Mouse (Mus musculus): ENCODE results near the gene Olfr101. TPM values are rescaled to one million over a fixed set of nuclear protein-coding genes. Genes with fewer than 3 reads are reported as not detected.

Gene Olfr101
- not detected in 2 replicates for polyA plus RNA-seq (2012; rRNA removed)

DNA sequence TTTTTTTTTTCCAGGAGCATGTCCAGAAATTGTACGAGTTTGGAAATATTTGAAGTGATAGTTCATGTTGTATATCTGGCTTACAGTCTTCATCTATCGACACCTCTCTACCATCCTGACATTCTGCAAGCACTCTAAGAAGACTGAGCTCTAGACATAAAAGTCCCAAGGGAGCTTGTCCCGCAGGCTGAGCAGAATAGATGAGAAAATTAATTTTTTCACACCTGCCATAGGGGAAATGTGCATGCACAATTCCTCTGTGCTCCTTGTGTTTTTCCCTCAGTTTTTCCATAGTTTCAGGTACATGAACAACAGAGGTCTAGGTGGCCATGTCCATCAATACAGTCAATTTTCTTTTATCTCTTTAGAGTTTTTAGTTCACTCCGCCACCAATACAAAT is at the start of gene Olfr101:
Gene Olfr101, minus strand, starts transcription at position 101 of the 400 bp plus-strand sequence.
- H3K4me1 ChIP-seq (ENCODE audit: control insufficient read depth, insufficient read depth, insufficient read length), result no peaks in the 10 kb centered on the region
- no peaks in the 10 kb centered on the region for H3K27me3 ChIP-seq (ENCODE audit: control insufficient read depth, insufficient read depth, low read length)
- WGBS, result 81% methylated on average over 4 of the region's 4 CpGs
- no peak within 1 kb of the TSS for H3K4me3 ChIP-seq (ENCODE audit: extremely low read depth, insufficient read depth, insufficient read length)
- H3K27ac ChIP-seq (ENCODE audit: insufficient read depth, low read length), result no peak within 1 kb of the TSS
- no peak for TF ChIP-seq CTCF (IDR thresholded peaks at IDR 0.05; ENCODE audit: extremely low read depth, insufficient read depth, insufficient read length, insufficient replicate concordance)
- no peak for TF ChIP-seq POLR2A (IDR thresholded peaks at IDR 0.05; ENCODE audit: low read depth, low read length)
- DNase-seq (ENCODE audit: low read depth in 1 of 2, low spot score in 2 of 2), result no peak
- no peaks in the 10 kb centered on the region for H3K36me3 ChIP-seq (ENCODE audit: control insufficient read depth, insufficient read depth, low read length)

DNA sequence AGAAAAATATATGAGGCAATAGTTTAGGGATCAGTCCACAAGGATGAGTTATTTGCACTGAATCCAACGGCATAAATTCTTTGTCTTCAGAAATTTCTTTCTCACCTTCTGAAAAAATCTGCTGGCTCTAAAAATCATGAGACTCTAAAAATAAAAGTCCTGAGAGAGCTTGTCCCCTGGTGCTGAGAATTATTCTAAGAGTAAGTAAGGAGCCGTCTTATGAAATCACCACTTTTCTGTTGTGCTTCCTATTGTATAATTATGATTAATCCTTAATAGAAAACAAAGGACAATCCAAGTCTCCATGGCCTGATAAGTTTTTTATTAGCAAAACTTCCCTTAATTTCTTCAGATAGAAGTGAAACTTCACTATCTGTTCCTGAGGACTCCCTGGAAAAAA is 35.5 kb upstream of the Olfr101 start, which contains the start of gene Olfr103:
Gene Olfr103, minus strand, starts transcription at position 101 of the 400 bp plus-strand sequence.
- Histone ChIP-seq H3K27me3 (ENCODE audit: control insufficient read depth, insufficient read depth, low read length) (no peaks in the 10 kb centered on the region), H3K27ac (ENCODE audit: insufficient read depth, low read length) (no peak within 1 kb of the TSS), H3K4me1 (ENCODE audit: control insufficient read depth, insufficient read depth, insufficient read length) (no peaks in the 10 kb centered on the region), H3K4me3 (ENCODE audit: extremely low read depth, insufficient read depth, insufficient read length) (no peak within 1 kb of the TSS), H3K36me3 (ENCODE audit: control insufficient read depth, insufficient read depth, low read length) (no peaks in the 10 kb centered on the region)
- no peak for DNase-seq (ENCODE audit: low read depth in 1 of 2, low spot score in 2 of 2)
- 88% methylated on average over 2 of the region's 2 CpGs for WGBS
- TF ChIP-seq POLR2A (IDR thresholded peaks at IDR 0.05; ENCODE audit: low read depth, low read length), result no peak
- no peak for TF ChIP-seq CTCF (IDR thresholded peaks at IDR 0.05; ENCODE audit: extremely low read depth, insufficient read depth, insufficient read length, insufficient replicate concordance)

DNA sequence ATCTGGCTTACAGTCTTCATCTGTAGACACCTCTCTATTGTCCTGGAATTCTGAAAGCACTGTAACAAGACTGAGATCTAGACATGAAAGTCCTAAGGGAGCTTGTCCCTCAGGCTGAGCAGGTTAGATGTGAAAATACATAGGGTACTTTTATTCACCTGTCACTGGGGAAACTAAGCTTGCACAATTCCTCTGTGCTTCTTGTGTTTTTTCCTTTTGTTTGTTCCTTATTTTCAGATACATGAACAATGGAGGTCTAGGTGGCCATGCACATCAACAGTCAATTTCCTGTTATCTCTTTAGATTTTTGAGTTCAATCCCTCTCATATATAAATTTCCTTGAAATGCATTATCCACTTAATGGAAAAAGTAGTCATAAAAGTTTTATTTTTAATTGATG is 12.8 kb upstream of the Olfr101 start, which contains the start of gene Olfr102:
Gene Olfr102, minus strand, starts transcription at position 101 of the 400 bp plus-strand sequence.
- Histone ChIP-seq H3K4me1 (ENCODE audit: control insufficient read depth, insufficient read depth, insufficient read length) (no peaks in the 10 kb centered on the region), H3K27me3 (ENCODE audit: control insufficient read depth, insufficient read depth, low read length) (no peaks in the 10 kb centered on the region), H3K36me3 (ENCODE audit: control insufficient read depth, insufficient read depth, low read length) (no peaks in the 10 kb centered on the region), H3K4me3 (ENCODE audit: extremely low read depth, insufficient read depth, insufficient read length) (no peak within 1 kb of the TSS), H3K27ac (ENCODE audit: insufficient read depth, low read length) (no peak within 1 kb of the TSS)
- no peak for DNase-seq (ENCODE audit: low read depth in 1 of 2, low spot score in 2 of 2)
- TF ChIP-seq POLR2A (IDR thresholded peaks at IDR 0.05; ENCODE audit: low read depth, low read length) (no peak), CTCF (IDR thresholded peaks at IDR 0.05; ENCODE audit: extremely low read depth, insufficient read depth, insufficient read length, insufficient replicate concordance) (no peak)

DNA sequence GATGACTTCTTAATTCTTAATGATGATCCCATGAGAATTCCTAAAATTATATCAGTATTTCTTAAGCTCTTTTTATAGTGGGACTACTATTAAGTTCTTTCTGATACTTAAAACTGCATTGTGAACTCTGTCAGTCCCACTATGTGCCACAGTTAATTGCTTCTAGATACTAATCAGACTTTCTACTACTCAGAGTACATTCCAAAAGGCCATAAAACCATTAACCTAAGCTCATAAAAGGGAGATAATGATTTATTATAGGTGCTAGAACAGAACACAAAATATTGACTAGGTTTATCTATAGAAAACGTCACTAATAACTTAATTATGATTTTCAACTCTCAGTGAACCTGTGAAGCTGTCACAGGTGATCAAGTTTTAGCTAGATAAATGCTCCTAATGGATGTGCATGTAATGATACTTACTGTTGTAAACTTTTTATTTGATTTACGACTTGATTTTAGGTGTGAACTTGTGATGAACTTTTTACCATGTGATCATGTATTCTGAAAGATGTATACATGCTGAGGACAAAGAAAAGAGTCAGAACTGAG is 6.1 kb upstream of the Olfr101 start:
- H3K4me1 ChIP-seq (ENCODE audit: control insufficient read depth, insufficient read depth, insufficient read length), result no peaks in the 10 kb centered on the region
- no peaks in the 10 kb centered on the region for H3K36me3 ChIP-seq (ENCODE audit: control insufficient read depth, insufficient read depth, low read length)
- 54% methylated on average over 2 of the region's 2 CpGs for WGBS
- DNase-seq (ENCODE audit: low read depth in 1 of 2, low spot score in 2 of 2), result no peak
- no peak overlapping the region for H3K4me3 ChIP-seq (ENCODE audit: extremely low read depth, insufficient read depth, insufficient read length)
- H3K27ac ChIP-seq (ENCODE audit: insufficient read depth, low read length), result no peak overlapping the region
- no peaks in the 10 kb centered on the region for H3K27me3 ChIP-seq (ENCODE audit: control insufficient read depth, insufficient read depth, low read length)
- TF ChIP-seq POLR2A (IDR thresholded peaks at IDR 0.05; ENCODE audit: low read depth, low read length), result no peak
- no peak for TF ChIP-seq CTCF (IDR thresholded peaks at IDR 0.05; ENCODE audit: extremely low read depth, insufficient read depth, insufficient read length, insufficient replicate concordance)

DNA sequence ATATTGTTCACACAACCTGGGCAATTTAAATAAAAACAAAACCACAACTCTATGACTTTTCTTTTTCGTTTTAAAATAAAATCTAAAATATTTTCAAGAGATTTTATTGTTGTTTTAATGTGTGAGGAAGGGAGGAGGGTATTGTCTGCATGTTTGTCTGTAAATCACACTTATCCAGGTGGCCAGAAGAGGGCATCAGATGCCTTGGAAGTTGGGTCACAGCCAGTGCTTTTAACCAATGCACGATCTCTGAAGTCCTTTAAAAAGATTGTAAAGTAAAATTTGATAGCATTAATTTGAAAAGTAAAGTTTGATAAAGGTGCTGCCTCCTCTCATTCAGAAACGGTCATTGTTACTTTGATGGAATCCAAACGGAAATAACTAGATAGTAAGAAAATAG is 4.4 kb upstream of the Olfr101 start:
- H3K27me3 ChIP-seq (ENCODE audit: control insufficient read depth, insufficient read depth, low read length), result no peaks in the 10 kb centered on the region
- no peak for DNase-seq (ENCODE audit: low read depth in 1 of 2, low spot score in 2 of 2)
- no peak overlapping the region for H3K27ac ChIP-seq (ENCODE audit: insufficient read depth, low read length)
- TF ChIP-seq POLR2A (IDR thresholded peaks at IDR 0.05; ENCODE audit: low read depth, low read length), result no peak
- H3K36me3 ChIP-seq (ENCODE audit: control insufficient read depth, insufficient read depth, low read length), result no peaks in the 10 kb centered on the region
- no peak overlapping the region for H3K4me3 ChIP-seq (ENCODE audit: extremely low read depth, insufficient read depth, insufficient read length)
- 46% methylated on average over 4 of the region's 4 CpGs for WGBS
- no peaks in the 10 kb centered on the region for H3K4me1 ChIP-seq (ENCODE audit: control insufficient read depth, insufficient read depth, insufficient read length)

DNA sequence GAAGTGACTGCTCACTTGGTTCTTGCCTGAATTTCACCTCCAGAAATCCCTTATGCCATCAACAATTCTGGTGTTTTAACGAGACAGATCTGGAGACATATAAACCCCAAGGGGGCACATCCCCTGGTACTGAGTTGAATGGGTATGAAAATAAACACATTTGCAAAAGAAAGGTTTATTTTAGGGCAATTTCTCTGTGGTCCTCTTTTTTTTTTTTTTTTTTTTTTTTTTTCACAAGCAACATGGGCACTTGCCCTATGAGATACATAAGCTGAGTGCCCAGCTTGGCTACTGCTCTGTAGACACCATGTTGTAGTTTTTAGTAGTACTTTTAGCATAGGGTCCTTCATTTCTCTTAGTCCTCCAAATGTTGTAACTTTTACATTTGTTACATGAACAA is 20.8 kb downstream of the Olfr101 start, which contains the start of gene Olfr99:
Gene Olfr99, minus strand, starts transcription at position 101 of the 400 bp plus-strand sequence.
- Histone ChIP-seq H3K27ac (ENCODE audit: insufficient read depth, low read length) (no peak within 1 kb of the TSS), H3K4me3 (ENCODE audit: extremely low read depth, insufficient read depth, insufficient read length) (no peak within 1 kb of the TSS), H3K4me1 (ENCODE audit: control insufficient read depth, insufficient read depth, insufficient read length) (no peaks in the 10 kb centered on the region), H3K36me3 (ENCODE audit: control insufficient read depth, insufficient read depth, low read length) (no peaks in the 10 kb centered on the region), H3K27me3 (ENCODE audit: control insufficient read depth, insufficient read depth, low read length) (no peaks in the 10 kb centered on the region)
- TF ChIP-seq POLR2A (IDR thresholded peaks at IDR 0.05; ENCODE audit: low read depth, low read length) (no peak), CTCF (IDR thresholded peaks at IDR 0.05; ENCODE audit: extremely low read depth, insufficient read depth, insufficient read length, insufficient replicate concordance) (no peak)
- 89% methylated on average over 1 of the region's 1 CpGs for WGBS
- DNase-seq (ENCODE audit: low read depth in 1 of 2, low spot score in 2 of 2), result no peak

DNA sequence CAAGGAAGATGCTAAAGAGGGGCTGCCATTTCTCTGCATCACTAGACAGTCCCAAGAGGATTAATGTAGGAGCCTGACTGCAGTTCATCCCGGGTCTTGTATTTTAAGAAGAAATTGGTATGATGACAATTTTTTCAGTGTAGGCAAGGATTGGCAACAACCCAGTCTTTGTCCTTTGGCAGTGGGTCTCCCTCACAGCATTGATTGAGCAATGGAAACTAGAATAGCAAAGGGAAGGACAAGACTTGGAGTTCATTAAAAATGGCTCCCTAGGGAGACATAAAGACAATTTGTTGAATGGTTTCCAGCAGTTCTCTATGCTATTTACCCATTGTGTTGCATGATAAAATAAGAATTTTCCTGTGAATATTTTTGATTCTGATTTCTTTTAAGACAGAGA is 23.8 kb downstream of the Olfr101 start:
- DNase-seq (ENCODE audit: low read depth in 1 of 2, low spot score in 2 of 2), result no peak
- Histone ChIP-seq H3K36me3 (ENCODE audit: control insufficient read depth, insufficient read depth, low read length) (peaks cover 9% of the 10 kb centered on the region), H3K4me3 (ENCODE audit: extremely low read depth, insufficient read depth, insufficient read length) (no peak overlapping the region), H3K4me1 (ENCODE audit: control insufficient read depth, insufficient read depth, insufficient read length) (no peaks in the 10 kb centered on the region), H3K27me3 (ENCODE audit: control insufficient read depth, insufficient read depth, low read length) (no peaks in the 10 kb centered on the region), H3K27ac (ENCODE audit: insufficient read depth, low read length) (no peak overlapping the region)
- WGBS, result 79% methylated on average over 1 of the region's 1 CpGs
- no peak for TF ChIP-seq POLR2A (IDR thresholded peaks at IDR 0.05; ENCODE audit: low read depth, low read length)
- TF ChIP-seq CTCF (IDR thresholded peaks at IDR 0.05; ENCODE audit: extremely low read depth, insufficient read depth, insufficient read length, insufficient replicate concordance), result no peak
